Mouse (Mus musculus) embryonic facial prominence, embryonic 13.5 days (tissue): ENCODE results near the gene Sphkap. TPM values are rescaled to one million over a fixed set of nuclear protein-coding genes. Genes with fewer than 3 reads are reported as not detected.

Experiments
- ATAC-seq: fragments of 200-750 bp; cut with Nextera tagmentation; 2 replicates; pipeline ENCODE4 v1.8.0; 2017; ENCODE audit warnings: low read depth; ENCODE audit not compliant: insufficient number of reproducible peaks, insufficient read depth, low FRiP score, low TSS enrichment
- H3K27ac ChIP-seq: fragments of 300-500 bp; sonication (generic); 2 replicates; pipeline ENCODE4 v1.5.1; 2015; ENCODE audit warnings: moderate library complexity, mild to moderate bottlenecking, inconsistent platforms
- H3K27me3 ChIP-seq: fragments of 300-500 bp; sonication (generic); 2 replicates; pipeline ENCODE4 v1.6.1; 2015; ENCODE audit warnings: mild to moderate bottlenecking, inconsistent platforms
- H3K36me3 ChIP-seq: fragments of 300-500 bp; sonication (generic); 2 replicates; pipeline ENCODE4 v1.6.1; 2015; ENCODE audit warnings: mild to moderate bottlenecking, inconsistent platforms
- H3K4me1 ChIP-seq: fragments of 300-500 bp; sonication (generic); 2 replicates; pipeline ENCODE4 v1.6.1; 2015; ENCODE audit warnings: inconsistent platforms
- H3K4me2 ChIP-seq: fragments of 300-500 bp; sonication (generic); 2 replicates; pipeline ENCODE4 v1.6.1; 2015; ENCODE audit warnings: moderate library complexity, mild to moderate bottlenecking, inconsistent platforms
- H3K4me3 ChIP-seq: fragments of 300-500 bp; sonication (generic); 2 replicates; pipeline ENCODE4 v1.5.1; 2015; ENCODE audit warnings: mild to moderate bottlenecking, inconsistent platforms
- H3K9ac ChIP-seq: fragments of 300-500 bp; sonication (generic); 2 replicates; pipeline ENCODE4 v1.6.1; 2015; ENCODE audit warnings: mild to moderate bottlenecking, inconsistent platforms
- H3K9me3 ChIP-seq: fragments of 300-500 bp; sonication (generic); 2 replicates; pipeline ENCODE4 v1.6.1; 2016; ENCODE audit warnings: inconsistent platforms
- WGBS: fragments of 180-500 bp; shearing (Covaris S2); methylation state at CpG from one replicate; pipeline ENCODE4 v1.1.7; 2015; ENCODE audit warnings: mixed read lengths; 5-methylcytosine and 5-hydroxymethylcytosine counted together
- polyA plus RNA-seq: library from polyadenylated mRNA; unstranded; fragments of >200 nt; fragmentation: Nextera tagmentation; extraction: Ambion mirVana; gene quantifications from 2 replicates; pipeline ENCODE4 v1.2.1, GENCODE M21; 2015

Sphkap gene
- 0.34 and 0.95 TPM in 2 replicates for polyA plus RNA-seq

DNA sequence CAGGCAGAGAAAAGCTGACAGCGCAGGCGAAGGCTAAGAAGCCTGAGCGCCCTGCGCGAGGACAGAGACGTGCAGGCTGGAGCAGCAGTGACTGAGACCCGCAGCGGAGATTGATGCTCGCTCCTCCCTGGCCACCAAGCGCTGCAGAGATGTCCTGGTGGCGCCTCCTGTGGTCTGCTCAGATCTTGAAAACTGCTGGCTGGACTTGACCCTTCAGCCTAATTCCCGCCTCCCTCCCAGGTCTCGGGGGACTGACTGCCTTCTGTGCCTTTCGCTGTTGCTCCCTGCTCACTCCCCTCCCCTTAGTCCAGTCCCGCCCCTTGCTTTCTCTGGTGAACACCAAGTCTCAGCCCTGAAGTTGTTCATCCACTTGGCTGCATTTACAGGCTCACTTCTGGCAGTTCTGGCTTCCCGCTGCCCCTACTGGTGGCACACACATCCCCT is at the start of gene Sphkap:
Sphkap (minus strand) TSS at position 180 of the 444 bp plus-strand sequence.
- 0% methylated on average over 16 of the region's 16 CpGs for WGBS

DNA sequence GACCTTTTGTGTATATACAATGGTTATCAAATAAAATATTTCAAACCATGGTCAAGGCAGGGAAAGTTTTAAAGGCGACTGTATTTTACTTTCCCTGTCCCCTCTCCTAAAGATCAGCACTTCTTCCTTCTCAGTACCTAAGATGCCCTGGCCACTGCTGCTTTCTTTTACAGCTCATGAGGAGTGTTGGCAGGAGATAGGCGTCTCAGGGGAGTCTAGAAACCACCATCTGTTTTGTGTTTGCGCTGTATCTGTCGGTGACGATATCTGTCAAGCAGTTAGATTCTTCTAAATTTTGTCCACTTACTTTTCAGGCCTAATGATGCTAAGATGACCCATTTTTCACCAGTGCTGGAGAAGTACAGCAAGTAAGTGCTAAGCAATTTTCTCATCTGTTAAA is 43.3 kb upstream of the Sphkap start:
- no peak for ATAC-seq
- no peak overlapping the region for H3K4me2 ChIP-seq
- no peaks in the 10 kb centered on the region for H3K36me3 ChIP-seq
- WGBS = 46% methylated on average over 5 of the region's 5 CpGs
- H3K9me3 ChIP-seq = no peaks in the 10 kb centered on the region
- no peaks in the 10 kb centered on the region for H3K4me1 ChIP-seq
- H3K9ac ChIP-seq = no peak overlapping the region
- H3K27ac ChIP-seq = no peak overlapping the region
- no peak overlapping the region for H3K4me3 ChIP-seq
- no peaks in the 10 kb centered on the region for H3K27me3 ChIP-seq

More for the DNA sequence above, at the start of gene Sphkap:
- no peaks in the 10 kb centered on the region for H3K9me3 ChIP-seq
- peaks cover 9% of the 10 kb centered on the region for H3K4me1 ChIP-seq
- H3K4me3 ChIP-seq = peak within 1 kb of the TSS; percentile 49
- H3K27ac ChIP-seq = no peak within 1 kb of the TSS
- H3K36me3 ChIP-seq = no peaks in the 10 kb centered on the region
- H3K4me2 ChIP-seq = peak within 1 kb of the TSS; percentile 83
- H3K9ac ChIP-seq = peak within 1 kb of the TSS; percentile 69
- ATAC-seq = no peak
- peaks cover 25% of the 10 kb centered on the region for H3K27me3 ChIP-seq

GRCm38 (mm10) chr1:83440422-83440821 is 32.4 kb upstream of the Sphkap start:
- no peaks in the 10 kb centered on the region for H3K36me3 ChIP-seq
- no peaks in the 10 kb centered on the region for H3K4me1 ChIP-seq
- no peak overlapping the region for H3K9ac ChIP-seq
- no peaks in the 10 kb centered on the region for H3K27me3 ChIP-seq
- H3K9me3 ChIP-seq = no peaks in the 10 kb centered on the region
- no peak overlapping the region for H3K27ac ChIP-seq
- no peak overlapping the region for H3K4me2 ChIP-seq
- H3K4me3 ChIP-seq = no peak overlapping the region
- no peak for ATAC-seq
- WGBS = 91% methylated on average over 2 of the region's 2 CpGs

- no peak overlapping the region for H3K27ac ChIP-seq
- no peaks in the 10 kb centered on the region for H3K36me3 ChIP-seq
- H3K9me3 ChIP-seq = no peaks in the 10 kb centered on the region
- H3K4me3 ChIP-seq = no peak overlapping the region
- WGBS = 90% methylated on average over 3 of the region's 3 CpGs
- H3K9ac ChIP-seq = no peak overlapping the region
- H3K27me3 ChIP-seq = no peaks in the 10 kb centered on the region
- H3K4me1 ChIP-seq = no peaks in the 10 kb centered on the region
- ATAC-seq = no peak
- H3K4me2 ChIP-seq = no peak overlapping the region
Observed at GRCm38 (mm10) chr1:83433932-83434331, 25.9 kb upstream of the Sphkap start.

- Histone ChIP-seq H3K9me3 (no peaks in the 10 kb centered on the region), H3K9ac (no peak overlapping the region), H3K36me3 (no peaks in the 10 kb centered on the region), H3K27me3 (no peaks in the 10 kb centered on the region), H3K4me2 (no peak overlapping the region), H3K4me1 (no peaks in the 10 kb centered on the region), H3K4me3 (no peak overlapping the region), H3K27ac (no peak overlapping the region)
- no peak for ATAC-seq
Observed at GRCm38 (mm10) chr1:83429866-83430265, 21.9 kb upstream of the Sphkap start.

- Histone ChIP-seq H3K9ac (peak overlapping the region; percentile 69), H3K4me1 (peaks cover 9% of the 10 kb centered on the region), H3K4me2 (peak overlapping the region; percentile 83), H3K27me3 (peaks cover 25% of the 10 kb centered on the region), H3K36me3 (no peaks in the 10 kb centered on the region), H3K4me3 (peak overlapping the region; percentile 49), H3K27ac (no peak overlapping the region), H3K9me3 (no peaks in the 10 kb centered on the region)
- WGBS = 4% methylated on average over 11 of the region's 11 CpGs
- no peak for ATAC-seq
Observed at GRCm38 (mm10) chr1:83407616-83408015, 384 bp downstream of the Sphkap start.

DNA sequence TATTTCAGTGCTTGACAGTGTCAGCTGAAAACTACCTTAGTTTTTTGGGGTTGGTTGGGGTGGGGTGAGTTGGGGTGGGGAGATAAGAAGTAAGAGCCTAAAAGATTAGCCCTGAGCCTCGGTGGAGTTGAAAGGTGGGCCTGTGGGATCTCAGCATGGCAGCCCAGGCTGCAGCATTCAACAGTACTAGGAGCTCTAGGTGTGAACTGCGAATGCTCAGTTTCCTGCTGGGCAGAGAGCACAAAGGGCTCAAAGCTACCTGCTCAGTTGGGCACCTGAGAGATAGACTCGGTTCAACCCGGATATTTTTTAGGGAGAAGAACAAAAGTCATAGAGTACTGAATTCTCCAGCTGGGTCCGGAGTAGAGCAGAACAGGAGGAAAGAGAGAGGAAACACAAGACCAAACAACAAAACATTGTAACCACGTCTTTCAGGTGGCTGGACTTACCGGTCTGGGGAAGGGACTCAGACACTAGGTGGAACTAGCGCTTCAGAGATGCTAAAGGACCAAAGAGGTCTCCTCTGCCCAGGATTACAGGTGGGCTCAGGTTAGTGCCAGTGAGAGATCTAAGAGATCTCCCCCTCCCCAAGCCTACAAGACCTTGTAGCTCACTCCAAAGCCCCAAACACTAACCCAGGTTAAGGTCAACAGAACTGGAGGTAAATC is 984 bp downstream of the Sphkap start:
- Histone ChIP-seq H3K4me2 (peak overlapping the region; percentile 83), H3K4me3 (peak overlapping the region; percentile 49), H3K36me3 (no peaks in the 10 kb centered on the region), H3K4me1 (peaks cover 9% of the 10 kb centered on the region), H3K27ac (no peak overlapping the region), H3K9ac (no peak overlapping the region), H3K9me3 (no peaks in the 10 kb centered on the region), H3K27me3 (peaks cover 25% of the 10 kb centered on the region)
- WGBS = 11% methylated on average over 8 of the region's 8 CpGs
- no peak for ATAC-seq

DNA sequence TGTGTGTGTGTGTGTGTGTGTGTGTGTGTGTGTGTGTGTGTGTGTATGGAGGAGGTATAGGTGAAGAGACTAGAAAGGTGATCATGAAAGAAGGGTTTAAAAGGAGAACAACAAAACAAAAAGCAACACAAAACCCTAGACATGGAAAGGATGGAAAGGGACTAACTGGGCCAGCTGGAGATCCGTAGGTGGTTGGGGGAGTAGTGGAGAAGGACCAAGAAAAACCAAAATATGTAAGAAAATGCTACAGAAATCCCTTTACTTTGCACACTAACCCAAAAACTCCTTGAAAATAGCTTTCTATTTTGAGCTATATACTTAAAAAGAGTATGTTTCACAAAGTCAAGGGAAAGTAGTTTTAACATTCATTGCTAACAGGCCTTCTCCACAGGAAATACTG is 6.9 kb downstream of the Sphkap start:
- WGBS = 83% methylated on average over 1 of the region's 1 CpGs
- H3K4me2 ChIP-seq = no peak overlapping the region
- no peaks in the 10 kb centered on the region for H3K9me3 ChIP-seq
- H3K27me3 ChIP-seq = no peaks in the 10 kb centered on the region
- H3K9ac ChIP-seq = no peak overlapping the region
- no peak overlapping the region for H3K4me3 ChIP-seq
- no peak overlapping the region for H3K27ac ChIP-seq
- H3K36me3 ChIP-seq = no peaks in the 10 kb centered on the region
- ATAC-seq = no peak
- H3K4me1 ChIP-seq = no peaks in the 10 kb centered on the region

DNA sequence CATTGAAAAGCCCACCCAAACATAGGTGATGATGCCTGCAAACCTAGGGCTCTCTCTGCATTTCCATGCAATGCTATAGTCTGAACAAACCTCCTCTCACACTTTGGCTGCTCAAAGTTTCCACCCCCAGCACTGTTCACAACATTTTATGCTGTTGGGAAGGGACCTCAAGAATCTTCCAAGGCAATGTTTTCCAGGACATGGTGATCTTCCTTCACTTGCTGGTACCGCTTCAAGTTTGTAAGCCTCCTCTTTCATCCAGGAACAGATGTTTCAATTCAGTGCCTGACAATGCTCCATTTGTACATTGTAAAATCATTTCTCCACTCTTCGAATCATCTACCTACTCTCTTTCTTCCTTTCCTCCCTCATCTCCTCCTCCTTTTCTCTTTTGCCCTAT is 11.7 kb downstream of the Sphkap start:
- no peak overlapping the region for H3K27ac ChIP-seq
- no peak for ATAC-seq
- WGBS = 84% methylated on average over 2 of the region's 2 CpGs

DNA sequence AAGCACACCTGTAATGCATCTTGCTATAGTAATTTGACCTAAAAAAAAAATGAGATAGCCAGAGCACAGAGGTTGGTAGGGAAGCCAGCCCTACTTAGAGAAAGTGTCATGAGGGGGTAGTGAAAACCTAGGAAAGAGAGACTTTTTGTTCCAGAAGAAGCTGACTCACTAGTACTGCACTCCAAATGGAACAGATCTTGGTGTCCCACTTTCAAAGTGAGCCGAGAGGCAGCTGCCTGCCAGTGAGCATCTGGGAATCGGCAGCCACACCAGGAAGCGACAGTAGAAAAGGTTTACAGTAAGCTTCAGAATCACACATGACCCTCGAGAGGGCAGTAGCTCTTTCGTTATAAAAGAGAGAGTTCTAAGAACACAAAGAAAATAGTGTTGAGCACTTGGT is 12.4 kb downstream of the Sphkap start:
- Histone ChIP-seq H3K27ac (no peak overlapping the region), H3K9ac (no peak overlapping the region)
- WGBS = 68% methylated on average over 5 of the region's 5 CpGs

More for the DNA sequence above, 11.7 kb downstream of the Sphkap start:
- Histone ChIP-seq H3K4me1 (no peaks in the 10 kb centered on the region), H3K4me3 (no peak overlapping the region), H3K36me3 (no peaks in the 10 kb centered on the region), H3K27me3 (no peaks in the 10 kb centered on the region), H3K9me3 (no peaks in the 10 kb centered on the region), H3K4me2 (no peak overlapping the region), H3K9ac (no peak overlapping the region)

GRCm38 (mm10) chr1:83389419-83389818 is 18.6 kb downstream of the Sphkap start:
- Histone ChIP-seq H3K27ac (no peak overlapping the region), H3K9me3 (no peaks in the 10 kb centered on the region), H3K4me2 (no peak overlapping the region), H3K4me1 (no peaks in the 10 kb centered on the region), H3K27me3 (no peaks in the 10 kb centered on the region), H3K36me3 (no peaks in the 10 kb centered on the region), H3K9ac (no peak overlapping the region), H3K4me3 (no peak overlapping the region)
- no peak for ATAC-seq
- 71% methylated on average over 4 of the region's 4 CpGs for WGBS

More for the DNA sequence above, 12.4 kb downstream of the Sphkap start:
- Histone ChIP-seq H3K4me1 (no peaks in the 10 kb centered on the region), H3K27me3 (no peaks in the 10 kb centered on the region), H3K4me3 (no peak overlapping the region), H3K36me3 (no peaks in the 10 kb centered on the region), H3K9me3 (no peaks in the 10 kb centered on the region), H3K4me2 (no peak overlapping the region)
- no peak for ATAC-seq

DNA sequence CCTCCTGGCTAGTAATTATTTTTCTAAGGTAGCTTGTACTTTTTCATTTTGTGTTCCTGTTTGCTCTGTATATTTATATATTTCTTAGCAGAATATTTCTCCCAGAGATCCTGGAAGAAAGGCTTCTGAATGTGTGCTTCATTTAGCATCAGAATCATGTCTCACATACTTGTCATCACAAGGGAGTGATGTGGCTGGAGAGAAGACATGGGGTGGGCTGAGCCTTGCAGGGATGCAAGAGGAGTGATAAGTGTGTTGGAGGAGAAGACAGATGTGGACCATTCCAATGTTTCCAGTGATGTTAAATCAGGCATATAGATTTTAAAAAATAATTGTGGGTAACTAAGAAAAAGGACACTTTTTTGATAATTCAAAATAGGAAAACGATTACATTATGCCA is 30.6 kb downstream of the Sphkap start:
- no peak overlapping the region for H3K4me2 ChIP-seq
- no peaks in the 10 kb centered on the region for H3K4me1 ChIP-seq
- H3K27ac ChIP-seq = no peak overlapping the region
- H3K36me3 ChIP-seq = no peaks in the 10 kb centered on the region
- 64% methylated on average over 1 of the region's 1 CpGs for WGBS
- no peaks in the 10 kb centered on the region for H3K9me3 ChIP-seq
- H3K4me3 ChIP-seq = no peak overlapping the region
- ATAC-seq = no peak
- no peak overlapping the region for H3K9ac ChIP-seq
- no peaks in the 10 kb centered on the region for H3K27me3 ChIP-seq
